Mouse (Mus musculus): ENCODE measurements around the gene Hyal1.
"Not testable (repeated sequence)": the region's sequence is repeated elsewhere in the genome, so short reads cannot be mapped to it uniquely, and the experiment has no call there.

The Hyal1 gene

DNA sequence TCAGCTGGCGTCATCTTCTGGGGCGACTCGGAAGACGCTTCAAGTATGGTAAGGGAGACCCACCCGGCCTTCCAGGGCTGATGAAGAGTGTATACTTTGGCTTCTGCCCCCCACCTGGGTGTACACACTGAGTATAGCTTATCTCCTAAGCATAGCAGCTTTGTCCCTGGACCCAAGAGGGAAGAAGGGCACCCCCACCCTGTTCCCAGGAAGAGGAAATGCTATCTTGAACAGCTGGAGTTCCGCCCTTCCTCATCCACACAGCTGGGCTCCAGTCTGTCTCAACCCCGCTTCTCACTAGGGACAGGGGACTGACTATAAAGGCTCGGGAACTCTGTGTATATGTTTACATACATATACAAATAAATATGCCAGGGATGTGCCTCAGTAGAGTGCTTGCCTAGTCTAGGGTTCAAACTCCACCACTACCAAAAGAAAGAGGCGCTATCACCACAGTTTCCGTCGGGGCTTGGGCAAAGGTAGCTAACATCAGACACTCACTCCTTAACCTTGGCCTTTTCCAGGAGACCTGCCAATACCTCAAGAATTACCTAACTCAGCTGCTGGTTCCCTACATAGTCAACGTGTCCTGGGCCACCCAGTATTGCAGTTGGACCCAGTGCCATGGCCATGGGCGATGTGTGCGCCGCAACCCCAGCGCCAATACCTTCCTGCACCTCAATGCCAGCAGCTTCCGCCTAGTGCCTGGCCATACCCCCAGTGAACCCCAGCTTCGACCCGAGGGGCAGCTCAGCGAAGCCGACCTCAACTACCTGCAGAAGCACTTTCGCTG is 5.0 kb upstream of the Hyal1 start:
- DNase-seq (ENCODE audit: low read depth, low spot score) = no peak

DNA sequence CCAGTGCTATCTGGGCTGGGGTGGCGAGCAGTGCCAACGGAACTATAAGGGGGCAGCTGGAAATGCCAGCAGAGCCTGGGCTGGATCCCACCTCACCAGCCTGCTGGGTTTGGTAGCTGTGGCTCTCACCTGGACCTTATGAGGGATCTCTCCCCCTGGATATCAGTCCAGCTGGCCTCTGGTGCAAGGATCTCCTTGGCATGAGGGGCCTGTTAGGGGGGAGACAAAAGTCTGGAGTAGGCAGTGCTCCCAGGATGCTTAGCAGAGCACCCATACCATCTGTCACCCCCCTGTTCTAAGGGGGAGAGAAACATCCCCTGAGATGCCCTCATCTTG is 4.4 kb upstream of the Hyal1 start:
- DNase-seq (ENCODE audit: low read depth, low spot score) = no peak

DNA sequence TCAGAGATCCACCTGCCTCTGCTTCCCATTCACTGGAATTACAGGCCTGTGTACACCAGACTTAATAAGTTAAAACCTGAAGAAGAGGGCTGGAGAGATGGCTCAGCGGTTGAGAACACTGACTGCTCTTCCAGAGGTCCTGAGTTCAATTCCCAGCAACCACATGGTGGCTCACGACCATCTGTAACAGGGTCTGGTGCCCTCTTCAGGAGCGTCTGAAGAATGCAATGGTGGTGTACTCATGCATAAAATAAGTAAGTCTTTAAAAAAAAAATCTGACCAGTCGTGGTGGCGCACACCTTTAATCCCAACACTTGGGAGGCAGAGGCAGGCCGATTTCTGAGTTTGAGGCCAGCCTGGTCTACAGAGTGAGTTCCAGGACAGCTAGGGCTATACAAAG is 3.0 kb upstream of the Hyal1 start:
- DNase-seq (ENCODE audit: low read depth, low spot score) = not testable (repeated sequence)

DNA sequence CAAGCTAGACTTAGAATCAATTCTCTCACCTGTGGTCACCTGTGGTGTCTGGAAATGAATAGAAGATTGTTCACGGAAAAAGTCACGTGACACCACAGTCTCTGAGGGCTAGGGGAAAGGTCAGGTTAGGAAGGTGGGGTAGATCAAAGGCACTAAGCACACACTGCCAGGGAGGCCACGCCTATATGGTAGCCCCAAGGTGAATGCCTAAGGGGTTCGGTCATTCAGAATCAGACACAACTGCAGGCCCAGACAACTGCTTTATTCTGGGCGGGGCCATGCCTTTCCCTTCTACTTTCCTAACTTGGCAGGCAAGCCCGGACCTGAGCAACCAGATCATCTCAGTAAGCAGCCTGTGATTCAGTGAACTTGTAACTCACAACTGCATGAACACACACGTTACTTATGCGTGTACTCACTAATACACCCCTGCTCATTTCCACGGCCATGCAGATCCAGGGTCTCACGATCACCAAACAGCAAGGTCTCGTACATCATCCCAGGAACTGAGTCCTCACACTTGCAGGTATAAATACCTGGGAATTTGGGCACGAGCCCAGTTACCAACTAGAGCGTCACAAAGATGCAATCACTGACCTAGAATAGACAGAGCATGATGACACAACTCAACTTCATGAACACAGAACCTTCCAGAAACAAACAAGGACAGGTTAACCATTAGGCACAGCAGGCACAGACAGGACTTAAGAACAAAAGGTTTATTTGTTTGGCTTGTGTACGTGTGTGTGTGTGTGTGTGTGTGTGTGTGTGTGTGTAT is 959 bp upstream of the Hyal1 start:
- no peak for DNase-seq (ENCODE audit: low read depth, low spot score)

DNA sequence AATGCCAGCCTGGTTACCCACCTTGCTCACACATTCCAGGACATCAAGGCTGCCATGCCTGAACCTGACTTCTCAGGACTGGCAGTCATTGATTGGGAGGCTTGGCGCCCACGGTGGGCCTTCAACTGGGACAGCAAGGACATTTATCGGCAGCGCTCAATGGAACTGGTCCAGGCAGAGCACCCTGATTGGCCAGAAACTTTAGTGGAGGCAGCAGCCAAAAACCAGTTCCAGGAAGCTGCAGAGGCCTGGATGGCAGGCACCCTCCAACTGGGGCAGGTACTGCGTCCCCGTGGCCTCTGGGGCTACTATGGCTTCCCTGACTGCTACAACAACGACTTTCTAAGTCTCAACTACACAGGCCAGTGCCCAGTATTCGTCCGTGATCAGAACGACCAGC is 1.1 kb downstream of the Hyal1 start:
- DNase-seq (ENCODE audit: low read depth, low spot score) = no peak

DNA sequence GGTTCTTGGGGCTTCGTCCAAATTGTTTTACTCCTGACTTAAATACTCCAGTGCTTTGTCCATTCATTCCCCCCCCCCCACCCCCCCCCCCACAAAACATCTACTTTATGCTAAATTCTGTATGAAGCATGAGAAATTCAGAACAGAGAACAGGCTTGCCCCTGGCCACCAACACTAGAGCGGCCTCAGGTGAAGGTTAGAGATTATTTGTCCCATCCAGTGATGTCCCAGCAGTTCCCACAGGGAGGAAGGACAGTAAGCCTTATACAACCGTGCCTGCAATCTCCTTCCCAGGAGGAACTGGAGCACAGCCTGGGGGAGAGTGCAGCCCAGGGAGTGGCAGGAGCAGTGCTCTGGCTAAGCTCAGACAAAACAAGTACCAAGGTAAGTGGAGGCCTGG is 1.9 kb downstream of the Hyal1 start, which contains the start of gene Naa80:
Gene Naa80, plus strand, starts transcription at position 301 of the 400 bp plus-strand sequence.
- no peak for DNase-seq (ENCODE audit: low read depth, low spot score)

DNA sequence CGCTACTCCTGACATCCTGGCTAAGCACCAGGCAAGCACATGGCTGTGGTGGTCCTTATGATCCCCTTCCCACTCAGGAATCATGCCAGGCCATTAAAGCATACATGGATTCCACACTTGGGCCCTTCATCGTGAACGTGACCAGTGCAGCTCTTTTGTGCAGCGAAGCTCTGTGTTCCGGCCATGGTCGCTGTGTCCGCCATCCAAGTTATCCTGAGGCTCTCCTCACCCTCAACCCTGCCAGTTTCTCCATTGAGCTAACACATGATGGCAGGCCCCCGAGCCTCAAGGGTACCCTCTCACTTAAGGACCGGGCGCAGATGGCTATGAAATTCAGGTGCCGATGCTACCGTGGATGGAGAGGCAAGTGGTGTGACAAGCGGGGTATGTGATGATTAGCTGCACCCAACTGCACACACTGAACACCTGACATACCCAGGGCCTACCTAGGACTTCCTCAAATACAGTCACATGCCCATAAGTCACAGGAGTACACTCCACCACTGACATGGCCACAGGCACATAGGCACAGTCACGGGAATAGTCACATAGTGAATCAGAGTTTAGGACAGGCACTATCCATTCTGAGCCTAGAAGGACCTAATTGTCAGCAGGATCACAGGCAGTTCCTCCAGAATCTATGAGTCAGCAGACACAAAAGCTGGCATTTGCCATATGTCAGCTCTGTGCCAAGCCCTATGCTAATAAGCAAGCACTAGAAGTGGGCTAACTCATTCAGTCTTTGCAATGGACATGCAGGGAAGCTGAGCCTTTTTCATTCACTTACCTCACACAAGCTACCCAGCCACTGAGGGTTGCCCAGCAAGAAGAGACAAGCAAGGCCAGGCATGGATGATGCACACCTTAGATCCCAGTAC is 2.5 kb downstream of the Hyal1 start:
- DNase-seq (ENCODE audit: low read depth, low spot score) = no peak

DNA sequence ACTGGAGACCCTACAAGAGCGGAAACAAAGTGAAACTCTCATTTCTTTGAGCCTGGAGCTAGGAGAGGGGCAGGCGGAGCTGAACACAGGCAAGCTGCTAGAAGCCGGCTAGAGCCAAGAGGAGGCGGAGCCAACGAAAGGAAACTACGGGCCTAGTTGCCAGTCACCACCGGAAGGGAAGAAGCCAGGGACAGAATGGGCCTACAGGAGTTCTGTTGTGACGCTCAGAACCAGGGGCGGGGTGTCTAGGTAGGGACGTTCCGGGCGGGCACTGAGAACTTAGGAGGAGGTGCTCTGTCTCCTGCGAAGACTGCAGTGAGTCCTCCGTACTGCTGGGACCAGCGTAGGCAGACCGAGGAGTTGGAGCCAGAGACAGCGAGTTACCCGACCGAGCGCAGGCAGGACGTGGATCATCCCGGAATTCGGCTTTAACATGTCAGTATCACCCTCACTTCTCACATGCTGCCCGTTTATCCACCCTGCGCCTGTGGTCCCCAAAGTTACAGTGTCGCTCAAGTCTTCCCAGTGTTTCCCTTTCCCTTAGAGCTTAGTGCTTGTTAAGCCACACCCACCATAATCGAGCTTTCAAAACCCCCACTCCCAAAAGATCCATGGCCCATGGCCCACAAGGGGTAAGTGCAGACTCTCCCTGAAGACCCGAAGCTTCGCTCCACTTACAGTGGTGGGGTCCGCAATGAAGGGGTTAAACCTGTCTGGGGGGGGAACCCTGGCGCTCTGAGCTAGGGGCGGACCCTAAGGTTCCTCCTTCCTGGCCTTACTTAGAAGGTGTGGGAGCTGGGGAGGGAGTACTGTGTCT is 4.0 kb downstream of the Hyal1 start, which contains the start of gene Hyal3:
Gene Hyal3, plus strand, starts transcription at position 318 of the 817 bp plus-strand sequence.
- DNase-seq (ENCODE audit: low read depth, low spot score) = peak; percentile 77

DNA sequence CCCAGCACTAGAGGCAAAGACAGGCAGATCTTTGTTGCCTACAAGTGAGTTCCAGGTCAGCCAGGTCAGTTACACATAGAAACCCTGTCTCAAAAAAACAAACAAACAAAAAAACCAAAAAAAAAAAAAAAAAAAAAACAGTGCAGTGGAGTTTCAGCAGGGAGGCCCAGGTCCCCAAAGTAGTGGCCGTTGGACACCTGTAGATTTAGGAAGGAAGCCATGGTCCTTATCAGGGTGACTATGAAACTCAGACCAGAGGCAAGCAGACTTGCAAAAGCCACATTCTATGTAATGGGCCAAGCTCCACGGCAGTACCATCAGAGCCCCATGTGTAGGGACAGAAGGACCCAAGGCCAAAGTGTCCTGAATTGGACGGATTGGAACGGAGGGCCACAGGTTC is 4.9 kb downstream of the Hyal1 start:
- DNase-seq (ENCODE audit: low read depth, low spot score) = no peak

DNA sequence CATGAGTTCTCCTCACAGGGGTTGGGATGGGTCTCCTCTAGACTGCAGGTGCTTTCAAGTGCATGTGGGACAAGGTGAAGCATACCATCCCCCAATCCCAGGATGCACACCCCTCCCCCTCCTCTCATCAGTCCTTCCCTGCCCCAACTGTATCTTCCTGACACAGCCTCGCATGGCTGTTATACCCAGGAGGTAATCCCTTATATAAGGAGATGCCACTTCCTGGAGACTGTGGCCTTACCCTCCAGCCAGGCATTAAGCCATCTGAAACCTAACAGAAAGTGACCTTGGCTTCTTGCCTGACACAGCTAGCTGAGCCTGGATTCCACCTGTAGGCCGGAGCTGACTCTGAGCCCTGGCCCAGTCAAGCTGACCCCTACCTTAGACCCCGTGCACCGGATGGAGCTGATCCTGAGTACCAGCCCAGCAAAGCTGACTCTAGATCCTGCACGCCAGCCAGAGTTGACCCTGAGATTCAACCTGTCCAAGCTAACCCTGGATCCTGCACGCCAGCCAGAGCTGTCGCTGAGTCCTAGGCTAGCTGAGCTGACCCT is 5.9 kb downstream of the Hyal1 start:
- DNase-seq (ENCODE audit: low read depth, low spot score) = no peak

DNA sequence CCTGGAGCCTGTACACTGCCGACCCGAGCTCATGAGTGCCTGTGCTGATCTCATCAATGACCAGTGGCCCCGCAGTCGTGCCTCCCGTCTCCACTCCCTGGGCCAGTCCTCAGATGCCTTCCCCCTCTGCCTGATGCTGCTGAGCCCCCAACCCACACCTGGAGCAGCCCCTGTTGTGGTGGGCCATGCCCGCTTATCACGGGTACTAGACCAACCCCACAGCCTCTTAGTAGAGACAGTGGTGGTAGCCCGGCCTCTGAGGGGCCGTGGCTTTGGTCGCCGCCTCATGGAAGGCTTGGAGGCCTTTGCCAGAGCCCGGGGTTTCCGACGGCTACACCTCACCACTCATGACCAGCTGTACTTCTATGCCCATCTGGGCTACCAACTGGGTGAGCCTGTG is 6.4 kb downstream of the Hyal1 start:
- no peak for DNase-seq (ENCODE audit: low read depth, low spot score)

DNA sequence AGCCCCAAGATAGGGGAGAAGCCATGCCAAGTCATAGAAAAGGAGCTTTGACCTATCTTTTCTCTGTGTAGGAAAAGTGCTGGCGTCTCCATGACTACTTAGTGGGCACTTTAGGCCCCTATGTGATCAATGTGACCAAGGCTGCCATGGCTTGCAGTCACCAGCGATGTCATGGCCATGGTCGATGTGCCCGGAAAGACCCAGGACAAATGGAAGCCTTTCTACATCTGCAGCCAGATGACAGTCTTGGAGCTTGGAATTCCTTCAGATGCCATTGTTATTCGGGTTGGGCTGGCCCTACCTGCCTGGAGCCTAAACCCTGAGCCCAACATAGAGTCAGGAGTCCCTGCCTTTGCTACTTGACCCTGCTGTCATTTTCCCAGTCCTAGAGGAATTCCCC is 9.8 kb downstream of the Hyal1 start:
- no peak for DNase-seq (ENCODE audit: low read depth, low spot score)

DNA sequence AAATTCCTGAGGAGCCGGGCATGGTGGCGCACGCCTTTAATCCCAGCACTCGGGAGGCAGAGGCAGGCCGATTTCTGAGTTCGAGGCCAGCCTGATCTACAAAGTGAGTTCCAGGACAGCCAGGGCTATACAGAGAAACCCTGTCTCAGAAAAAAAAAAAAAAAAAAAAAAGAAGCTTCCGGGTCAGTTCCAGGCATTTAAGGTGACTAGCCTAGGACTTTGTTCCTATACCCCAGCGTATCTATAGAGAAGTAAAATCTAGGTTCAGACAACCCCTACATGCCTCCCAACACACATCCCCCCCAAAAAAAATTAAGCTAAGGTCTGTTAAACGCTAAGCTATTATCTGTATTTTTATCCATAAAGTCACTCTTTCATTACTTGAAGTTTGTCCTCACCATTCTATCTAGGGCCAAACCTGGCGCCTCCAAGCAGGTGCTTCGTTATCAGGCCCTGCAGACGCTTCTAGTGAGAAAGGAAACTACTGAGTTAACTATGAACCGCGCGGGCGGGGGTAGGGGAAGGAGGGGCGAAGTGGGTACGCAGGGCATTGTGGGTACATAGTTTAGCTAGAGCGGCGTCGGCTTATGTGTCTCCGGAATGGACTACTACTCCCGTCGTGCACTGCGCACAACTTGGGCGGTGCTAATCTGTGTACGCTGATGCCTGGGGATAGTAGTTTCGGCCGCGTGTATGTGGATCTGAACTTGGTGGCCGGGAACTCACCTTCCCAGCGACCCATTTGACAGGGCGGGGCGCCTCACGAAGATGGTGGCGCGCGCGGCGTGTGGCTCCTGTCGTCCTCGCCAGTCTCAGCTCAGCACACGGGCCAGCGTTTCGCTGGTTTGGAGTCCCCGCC is 10.5 kb downstream of the Hyal1 start, which contains the start of gene Ifrd2:
Gene Ifrd2, plus strand, starts transcription at position 669 of the 859 bp plus-strand sequence.
- peak; percentile 97 for DNase-seq (ENCODE audit: low read depth, low spot score)

DNA sequence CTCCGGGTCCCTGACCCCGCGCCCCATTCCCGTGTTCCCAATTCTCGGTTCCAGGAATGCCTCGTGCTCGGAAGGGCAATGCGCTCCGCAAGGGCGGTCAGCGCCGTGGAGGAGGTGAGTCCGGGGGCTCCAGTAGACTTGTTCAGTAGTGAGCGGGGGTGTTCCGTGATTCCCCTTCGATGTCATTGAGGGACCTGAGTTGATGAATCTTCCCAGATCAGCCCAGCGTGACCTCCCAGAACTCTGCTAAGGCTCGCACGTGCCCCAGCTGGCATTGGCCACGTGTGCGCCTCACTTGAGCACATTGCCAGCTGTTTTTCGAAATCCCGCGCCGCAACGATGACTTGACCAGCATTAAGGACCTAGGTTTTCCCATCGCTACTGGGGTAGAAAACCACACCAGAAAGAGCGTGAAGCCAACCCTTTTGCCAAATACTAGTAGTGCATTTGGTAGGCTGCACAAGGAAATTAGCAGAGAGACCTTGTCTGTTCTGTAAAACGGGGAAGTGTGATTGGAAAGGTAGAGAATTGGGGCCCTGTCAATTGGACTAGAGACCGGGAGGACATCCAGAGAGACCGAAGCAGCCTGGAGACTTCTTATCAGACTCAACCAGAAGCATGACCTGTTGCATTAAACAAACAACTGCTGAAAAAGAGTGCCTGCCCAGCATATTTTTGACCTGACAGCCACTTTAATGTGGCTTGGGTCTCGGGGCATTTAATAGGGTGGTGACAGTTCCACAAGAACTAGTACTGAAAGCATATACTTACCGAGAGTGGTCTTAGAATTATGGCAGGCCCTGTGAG is 11.3 kb downstream of the Hyal1 start:
- DNase-seq (ENCODE audit: low read depth, low spot score) = no peak

DNA sequence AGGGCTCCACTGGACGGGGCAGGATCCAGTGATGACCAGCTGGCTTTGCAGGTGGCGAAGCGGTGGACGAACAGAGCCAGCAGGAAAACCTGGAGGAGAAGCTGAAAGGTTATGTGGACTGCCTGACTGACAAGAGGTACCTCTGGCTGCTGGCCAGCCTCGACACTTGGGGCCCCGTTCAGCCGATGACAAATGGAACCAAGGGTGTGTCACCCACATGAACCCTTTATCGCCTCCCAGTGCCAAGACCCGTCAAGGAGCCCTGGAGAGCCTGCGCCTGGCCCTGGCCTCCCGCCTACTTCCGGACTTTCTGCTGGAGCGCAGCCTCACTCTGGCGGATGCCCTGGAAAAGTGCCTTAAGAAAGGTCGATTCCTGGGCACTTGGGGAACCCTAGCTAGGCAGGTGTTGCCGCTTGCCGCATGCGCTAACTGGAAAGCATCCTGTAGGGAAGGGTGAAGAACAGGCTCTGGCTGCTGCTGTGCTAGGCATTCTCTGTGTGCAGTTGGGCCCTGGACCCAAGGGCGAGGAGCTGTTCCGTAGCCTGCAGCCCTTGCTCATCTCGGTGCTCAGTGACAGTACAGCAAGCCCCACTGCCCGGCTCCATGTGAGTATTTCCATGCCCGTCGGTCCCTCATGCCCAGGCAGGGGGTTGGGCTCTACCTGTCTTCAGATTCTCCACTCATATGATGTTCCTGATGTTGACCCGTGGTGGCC is 13.5 kb downstream of the Hyal1 start:
- DNase-seq (ENCODE audit: low read depth, low spot score) = no peak

DNA sequence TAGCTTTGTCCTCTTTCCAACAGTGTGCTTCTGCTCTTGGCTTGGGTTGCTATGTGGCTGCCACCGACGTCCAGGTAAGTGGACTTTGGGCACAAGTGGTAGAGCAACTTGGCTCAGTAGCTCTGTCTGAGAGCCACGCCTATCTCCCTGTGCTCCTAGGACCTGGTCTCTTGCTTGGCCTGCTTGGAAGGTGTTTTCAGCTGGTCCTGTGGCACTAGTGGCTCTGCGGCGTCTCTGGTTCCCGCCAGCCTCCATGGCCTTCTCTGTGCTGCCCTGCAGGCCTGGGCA is 14.0 kb downstream of the Hyal1 start:
- no peak for DNase-seq (ENCODE audit: low read depth, low spot score)

DNA sequence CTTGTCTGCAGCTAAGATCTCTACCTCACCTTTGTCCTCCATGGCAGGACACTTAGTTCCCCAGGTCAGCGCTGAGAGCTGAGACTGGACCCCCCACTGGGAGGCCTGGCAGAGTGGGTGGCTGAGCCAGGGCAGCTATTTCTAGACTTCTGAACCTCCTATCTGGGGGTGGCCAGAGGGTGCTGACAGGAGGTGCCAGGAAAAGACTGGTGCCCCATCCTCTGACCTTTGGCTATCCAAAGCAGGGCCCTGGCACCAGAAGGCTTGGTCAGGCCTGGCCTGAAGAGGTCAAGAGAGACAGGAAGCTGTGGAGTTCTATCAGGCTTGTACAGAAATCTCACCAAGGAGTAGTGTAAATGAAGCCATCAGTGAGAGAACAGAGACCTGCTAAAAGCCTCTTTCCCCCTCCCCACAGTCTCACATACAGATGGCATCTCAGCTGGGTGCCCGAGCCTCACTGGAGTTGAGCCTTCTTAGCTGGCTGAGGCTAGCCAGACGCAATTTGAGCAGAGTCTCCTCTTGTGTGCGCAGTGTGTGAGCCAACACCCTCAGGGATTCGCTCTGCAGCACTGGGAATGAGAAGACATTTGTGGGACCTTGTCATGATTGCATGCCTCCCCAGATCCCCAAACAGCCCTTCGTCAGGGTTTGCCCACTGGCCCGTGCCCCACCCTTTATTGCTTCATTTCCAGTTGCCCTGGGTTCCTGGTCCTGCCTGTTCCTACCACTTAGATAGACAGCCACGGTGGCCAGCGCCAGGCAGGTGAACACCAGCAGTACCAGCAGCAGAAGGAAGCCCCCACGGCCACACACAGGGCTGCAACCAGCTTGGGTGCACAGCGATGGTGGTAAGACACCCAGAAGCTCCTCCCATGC is 16.6 kb downstream of the Hyal1 start:
- DNase-seq (ENCODE audit: low read depth, low spot score) = no peak
